Mouse (Mus musculus) embryonic facial prominence, embryonic 10.5 days (tissue): ENCODE results near the gene Gm3543. TPM values are rescaled to one million over a fixed set of nuclear protein-coding genes. Genes with fewer than 3 reads are reported as not detected.
"Not testable (repeated sequence)": the region's sequence is repeated elsewhere in the genome, so short reads cannot be mapped to it uniquely, and the experiment has no call there.

ENCODE experiments used
- DNase-seq: peaks from one replicate; pipeline ENCODE4 v3.0.0-alpha.2; 2017; ENCODE audit warnings: low spot score
- H3K27ac ChIP-seq: fragments of 300-500 bp; sonication (generic); replicated peaks from 2 replicates; pipeline ENCODE4 v1.5.1; 2016; ENCODE audit warnings: mild to moderate bottlenecking
- H3K27me3 ChIP-seq: fragments of 300-500 bp; sonication (generic); replicated peaks from 2 replicates; pipeline ENCODE4 v1.6.1; 2016; ENCODE audit warnings: low read depth, mild to moderate bottlenecking; ENCODE audit not compliant: poor library complexity, severe bottlenecking
- H3K36me3 ChIP-seq: fragments of 300-500 bp; sonication (generic); replicated peaks from 2 replicates; pipeline ENCODE4 v1.6.1; 2016; ENCODE audit warnings: mild to moderate bottlenecking, moderate library complexity
- H3K4me1 ChIP-seq: fragments of 300-500 bp; sonication (generic); 2 replicates; pipeline ENCODE4 v1.6.1; 2016
- H3K4me3 ChIP-seq: fragments of 300-500 bp; sonication (generic); 2 replicates; pipeline ENCODE4 v1.5.1; 2016; ENCODE audit warnings: mild to moderate bottlenecking, moderate library complexity
- H3K9me3 ChIP-seq: fragments of 300-500 bp; sonication (generic); 2 replicates; pipeline ENCODE4 v1.6.1; 2016; ENCODE audit warnings: mild to moderate bottlenecking
- WGBS: fragments of 180-500 bp; shearing (Covaris S2); methylation state at CpG from one replicate; pipeline ENCODE4 v1.1.7; 2016; 5-methylcytosine and 5-hydroxymethylcytosine counted together
- polyA plus RNA-seq: library from polyadenylated mRNA; unstranded; fragments of >200 nt; fragmentation: Nextera tagmentation; extraction: Ambion mirVana; gene quantifications from 2 replicates; pipeline ENCODE4 v1.2.1, GENCODE M21; 2016

Gene Gm3543
- not detected in 2 replicates for polyA plus RNA-seq

GRCm38 (mm10) chr14:41983225-41983624 lies at the start of gene Gm3543:
Gene Gm3543, minus strand, starts transcription at chr14:41983325.
- H3K27ac ChIP-seq, H3K27me3 ChIP-seq, H3K36me3 ChIP-seq, H3K4me1 ChIP-seq, DNase-seq, H3K9me3 ChIP-seq, H3K4me3 ChIP-seq: not testable (repeated sequence)
- 89% methylated on average over 1 of the region's 1 CpGs for WGBS

- whole genome bisulfite sequencing: 73% methylated on average over 3 of the region's 3 CpGs
- not testable (repeated sequence) for H3K4me3 ChIP-seq, H3K27me3 ChIP-seq, DNase-seq, H3K27ac ChIP-seq, H3K4me1 ChIP-seq, H3K9me3 ChIP-seq, H3K36me3 ChIP-seq
These were observed 14.5 kb downstream of the Gm3543 start for GRCm38 (mm10) chr14:41968596-41968995.

- WGBS: 79% methylated on average over 1 of the region's 1 CpGs
- not testable (repeated sequence) for DNase-seq, H3K9me3 ChIP-seq, H3K4me3 ChIP-seq, H3K27ac ChIP-seq, H3K27me3 ChIP-seq, H3K4me1 ChIP-seq, H3K36me3 ChIP-seq
These were observed 15.3 kb downstream of the Gm3543 start, which contains the start of gene Gm6401 for GRCm38 (mm10) chr14:41967827-41968226. Gene Gm6401, minus strand, starts transcription at chr14:41967927.

- not testable (repeated sequence) for H3K27me3 ChIP-seq, H3K36me3 ChIP-seq, H3K4me3 ChIP-seq, H3K27ac ChIP-seq, DNase-seq, H3K9me3 ChIP-seq, H3K4me1 ChIP-seq
- WGBS: 74% methylated on average over 4 of the region's 4 CpGs
These were observed 19.0 kb downstream of the Gm3543 start for GRCm38 (mm10) chr14:41964095-41964494.

- 83% methylated on average over 2 of the region's 2 CpGs for WGBS
- H3K36me3 ChIP-seq, H3K9me3 ChIP-seq, H3K27ac ChIP-seq, H3K4me1 ChIP-seq, H3K4me3 ChIP-seq, H3K27me3 ChIP-seq, DNase-seq: not testable (repeated sequence)
These were observed 39.4 kb downstream of the Gm3543 start, which contains the start of gene 1700024B05Rik for GRCm38 (mm10) chr14:41943695-41944094. Gene 1700024B05Rik, plus strand, starts transcription at chr14:41943995.

Other genes starting within 250 kb of the Gm3543 start
- not detected in 2 replicates for gene Gm7929, start 232.7 kb downstream of the Gm3543 start, polyA plus RNA-seq
- not detected in 2 replicates for gene Gm47189, start 210.9 kb downstream of the Gm3543 start, polyA plus RNA-seq
- not detected in 2 replicates for gene Gm7980, start 76.0 kb downstream of the Gm3543 start, polyA plus RNA-seq
- gene 1700049E17Rik1, start 58.4 kb downstream of the Gm3543 start, polyA plus RNA-seq: not detected in 2 replicates
- not detected in 2 replicates for gene 1700024B05Rik, start 39.3 kb downstream of the Gm3543 start, polyA plus RNA-seq
- gene Gm6401, start 15.4 kb downstream of the Gm3543 start, polyA plus RNA-seq: not detected in 2 replicates
- gene Gm7951, start 134.0 kb upstream of the Gm3543 start, polyA plus RNA-seq: not detected in 2 replicates
- not detected in 2 replicates for gene Gm17027, start 179.3 kb upstream of the Gm3543 start, polyA plus RNA-seq
- gene Gm3573, start 207.5 kb upstream of the Gm3543 start, polyA plus RNA-seq: not detected in 2 replicates